Mouse (Mus musculus) heart, embryonic 11.5 days (tissue): ENCODE measurements around the gene Plk5. TPM values are rescaled to one million over a fixed set of nuclear protein-coding genes. Genes with fewer than 3 reads are reported as not detected.

Source experiments
- ATAC-seq: fragments of 200-750 bp; cut with Nextera tagmentation; replicated peaks from 2 replicates; pipeline ENCODE4 v1.8.0; 2017; ENCODE audit warnings: moderate library complexity; ENCODE audit not compliant: insufficient number of reproducible peaks, low FRiP score, low TSS enrichment
- H3K27ac ChIP-seq: fragments of 300-500 bp; sonication (generic); 2 replicates; pipeline ENCODE4 v1.5.1; 2014; ENCODE audit warnings: mild to moderate bottlenecking, low read depth, low read length
- H3K27me3 ChIP-seq: fragments of 300-500 bp; sonication (generic); 2 replicates; pipeline ENCODE4 v1.6.1; 2014; ENCODE audit warnings: mild to moderate bottlenecking, low read length, mixed read lengths; ENCODE audit not compliant: control insufficient read depth, insufficient read depth
- H3K36me3 ChIP-seq: fragments of 300-500 bp; sonication (generic); 2 replicates; pipeline ENCODE4 v1.6.1; 2014; ENCODE audit warnings: mild to moderate bottlenecking, low read length, moderate library complexity, mixed read lengths; ENCODE audit not compliant: control insufficient read depth, insufficient read depth
- H3K4me1 ChIP-seq: fragments of 300-500 bp; sonication (generic); 2 replicates; pipeline ENCODE4 v1.6.1; 2014; ENCODE audit warnings: low read length; ENCODE audit not compliant: control insufficient read depth, insufficient read depth
- H3K4me2 ChIP-seq: fragments of 300-500 bp; sonication (generic); 2 replicates; pipeline ENCODE4 v1.6.1; 2014; ENCODE audit warnings: mild to moderate bottlenecking, moderate library complexity
- H3K4me3 ChIP-seq: fragments of 300-500 bp; sonication (generic); 2 replicates; pipeline ENCODE4 v1.5.1; 2014; ENCODE audit warnings: low read depth, low read length
- H3K9ac ChIP-seq: fragments of 300-500 bp; sonication (generic); 2 replicates; pipeline ENCODE4 v1.6.1; 2014; ENCODE audit warnings: mild to moderate bottlenecking, low read depth, low read length, moderate library complexity
- H3K9me3 ChIP-seq: fragments of 300-500 bp; sonication (generic); replicated peaks from 2 replicates; pipeline ENCODE4 v1.6.1; 2016; ENCODE audit warnings: low read length; ENCODE audit not compliant: control insufficient read depth
- WGBS: fragments of 180-500 bp; shearing (Covaris S2); extraction: QIAGEN DNeasy Blood & Tissue Kit; methylation state at CpG from one replicate; pipeline ENCODE4 v1.1.7; 2014; ENCODE audit not compliant: insufficient replicate concordance; 5-methylcytosine and 5-hydroxymethylcytosine counted together
- polyA plus RNA-seq: library from polyadenylated mRNA; unstranded; fragments of >200 nt; fragmentation: Nextera tagmentation; extraction: Ambion mirVana; gene quantifications from 2 replicates; pipeline ENCODE4 v1.2.1, GENCODE M21; 2014

Plk5 gene
- polyA plus RNA-seq, 1 experiment from 2014 or later, result not detected

DNA sequence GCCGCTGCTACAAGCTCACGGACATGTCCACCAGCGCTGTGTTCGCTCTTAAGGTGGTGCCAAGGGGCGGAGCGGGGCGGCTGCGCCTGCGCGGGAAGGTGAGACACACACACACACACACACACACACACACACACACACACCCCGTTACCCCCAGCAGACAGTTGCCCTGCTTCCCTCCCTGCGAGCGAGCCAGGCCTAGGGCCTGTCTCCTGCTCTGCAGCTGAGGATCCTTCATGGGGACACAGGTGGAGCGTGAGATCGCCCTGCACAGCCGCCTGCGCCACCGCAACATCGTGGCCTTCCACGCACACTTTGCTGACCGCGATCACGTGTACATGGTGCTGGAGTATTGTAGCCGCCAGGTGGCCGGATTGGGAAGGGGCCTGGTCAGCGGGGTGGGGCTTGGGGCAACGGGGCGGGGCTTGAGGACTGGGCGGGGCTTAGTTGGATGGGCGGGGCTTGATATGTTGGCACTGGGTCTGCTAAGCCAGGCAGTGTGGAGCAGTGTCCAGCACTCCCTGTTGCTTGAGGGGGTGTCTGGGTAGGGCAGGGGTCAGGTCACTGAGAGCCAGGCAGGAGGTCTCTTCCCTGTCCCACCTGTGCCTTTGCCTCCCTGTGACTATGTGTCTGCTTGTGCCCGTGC, 1.9 kb downstream of the Plk5 start:
- H3K9ac ChIP-seq, result no peak overlapping the region
- H3K4me3 ChIP-seq, result no peak overlapping the region
- no peak for ATAC-seq
- 9% methylated on average over 25 of the region's 31 CpGs for WGBS
- H3K27me3 ChIP-seq, result peaks cover 77% of the 10 kb centered on the region
- peaks cover 9% of the 10 kb centered on the region for H3K4me1 ChIP-seq
- H3K36me3 ChIP-seq, result no peaks in the 10 kb centered on the region
- H3K27ac ChIP-seq, result no peak overlapping the region
- peak overlapping the region; percentile 4; the same call in 1 of the 2 replicates for H3K4me2 ChIP-seq
- H3K9me3 ChIP-seq, result no peaks in the 10 kb centered on the region

- 52% methylated on average over 6 of the region's 6 CpGs for WGBS
- H3K9ac ChIP-seq, result no peak overlapping the region
- no peaks in the 10 kb centered on the region for H3K9me3 ChIP-seq
- H3K4me2 ChIP-seq, result no peak overlapping the region
- no peak overlapping the region for H3K4me3 ChIP-seq
- H3K4me1 ChIP-seq, result no peaks in the 10 kb centered on the region
- H3K27me3 ChIP-seq, result peaks cover 44% of the 10 kb centered on the region
- H3K36me3 ChIP-seq, result no peaks in the 10 kb centered on the region
- H3K27ac ChIP-seq, result no peak overlapping the region
- no peak for ATAC-seq
Observed at GRCm38 (mm10) chr10:80363734-80364133, 7.5 kb downstream of the Plk5 start.

DNA sequence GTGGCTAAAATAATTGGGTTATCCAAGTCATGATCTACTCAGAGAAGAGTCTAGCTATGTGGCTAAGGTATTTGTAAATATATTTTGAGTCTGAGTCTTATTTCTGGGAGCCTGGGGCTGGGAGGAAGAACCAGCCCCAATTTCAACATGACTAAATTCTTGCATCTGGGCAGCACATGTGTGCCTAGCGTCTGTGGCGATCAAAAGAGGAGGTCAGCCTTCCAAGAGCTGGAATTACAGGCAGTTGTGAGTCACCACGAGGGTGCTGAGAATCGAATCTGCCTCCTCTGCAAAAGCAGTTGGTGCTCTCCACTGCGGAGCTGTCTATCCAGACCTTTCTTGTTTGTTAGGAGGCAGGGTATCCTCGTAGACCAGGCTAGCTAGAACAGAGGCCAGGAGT, 9.5 kb downstream of the Plk5 start:
- H3K36me3 ChIP-seq, result no peaks in the 10 kb centered on the region
- WGBS, result 65% methylated on average over 6 of the region's 6 CpGs
- H3K27me3 ChIP-seq, result peaks cover 24% of the 10 kb centered on the region
- no peak overlapping the region for H3K9ac ChIP-seq
- H3K4me2 ChIP-seq, result no peak overlapping the region
- H3K4me1 ChIP-seq, result no peaks in the 10 kb centered on the region
- no peaks in the 10 kb centered on the region for H3K9me3 ChIP-seq
- no peak overlapping the region for H3K4me3 ChIP-seq
- no peak for ATAC-seq
- no peak overlapping the region for H3K27ac ChIP-seq

- no peaks in the 10 kb centered on the region for H3K36me3 ChIP-seq
- H3K27ac ChIP-seq, result no peak overlapping the region
- no peaks in the 10 kb centered on the region for H3K9me3 ChIP-seq
- no peak overlapping the region for H3K4me3 ChIP-seq
- no peaks in the 10 kb centered on the region for H3K4me1 ChIP-seq
- peaks cover 25% of the 10 kb centered on the region for H3K27me3 ChIP-seq
- no peak overlapping the region for H3K9ac ChIP-seq
- ATAC-seq, result no peak
- 51% methylated on average over 5 of the region's 5 CpGs for WGBS
- H3K4me2 ChIP-seq, result no peak overlapping the region
Observed at GRCm38 (mm10) chr10:80367954-80368353, 11.7 kb downstream of the Plk5 start.

DNA sequence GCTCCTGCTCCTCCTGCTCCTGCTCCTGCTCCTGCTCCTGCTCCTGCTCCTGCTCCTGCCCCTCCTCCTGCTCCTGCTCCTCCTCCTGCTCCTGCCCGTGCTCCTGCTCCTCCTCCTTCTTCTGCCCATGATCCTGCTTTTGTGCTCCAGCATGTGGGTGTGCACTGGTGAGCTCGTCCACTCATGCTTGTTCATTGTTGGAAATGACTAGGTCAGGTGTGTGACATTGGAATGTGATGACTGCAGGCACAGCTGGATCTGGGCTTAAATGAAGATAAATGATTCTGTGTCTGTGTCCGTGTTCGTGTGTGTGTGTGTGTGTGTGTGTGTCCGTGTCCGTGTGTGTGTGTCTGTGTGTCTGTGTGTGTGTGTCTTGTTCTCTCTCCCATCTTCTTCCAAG, 12.1 kb downstream of the Plk5 start:
- no peaks in the 10 kb centered on the region for H3K4me1 ChIP-seq
- no peak overlapping the region for H3K27ac ChIP-seq
- WGBS, result 86% methylated on average over 6 of the region's 6 CpGs
- no peak overlapping the region for H3K4me2 ChIP-seq
- H3K9me3 ChIP-seq, result no peaks in the 10 kb centered on the region
- no peaks in the 10 kb centered on the region for H3K36me3 ChIP-seq
- no peak for ATAC-seq
- H3K9ac ChIP-seq, result no peak overlapping the region
- H3K27me3 ChIP-seq, result peaks cover 25% of the 10 kb centered on the region
- H3K4me3 ChIP-seq, result no peak overlapping the region

GRCm38 (mm10) chr10:80369995-80370747, 13.9 kb downstream of the Plk5 start:
- H3K36me3 ChIP-seq, result no peaks in the 10 kb centered on the region
- no peak overlapping the region for H3K9ac ChIP-seq
- no peak overlapping the region for H3K27ac ChIP-seq
- H3K27me3 ChIP-seq, result peaks cover 11% of the 10 kb centered on the region
- 74% methylated on average over 21 of the region's 21 CpGs for WGBS
- ATAC-seq, result no peak
- no peaks in the 10 kb centered on the region for H3K4me1 ChIP-seq
- H3K9me3 ChIP-seq, result no peaks in the 10 kb centered on the region
- H3K4me3 ChIP-seq, result no peak overlapping the region
- no peak overlapping the region for H3K4me2 ChIP-seq

DNA sequence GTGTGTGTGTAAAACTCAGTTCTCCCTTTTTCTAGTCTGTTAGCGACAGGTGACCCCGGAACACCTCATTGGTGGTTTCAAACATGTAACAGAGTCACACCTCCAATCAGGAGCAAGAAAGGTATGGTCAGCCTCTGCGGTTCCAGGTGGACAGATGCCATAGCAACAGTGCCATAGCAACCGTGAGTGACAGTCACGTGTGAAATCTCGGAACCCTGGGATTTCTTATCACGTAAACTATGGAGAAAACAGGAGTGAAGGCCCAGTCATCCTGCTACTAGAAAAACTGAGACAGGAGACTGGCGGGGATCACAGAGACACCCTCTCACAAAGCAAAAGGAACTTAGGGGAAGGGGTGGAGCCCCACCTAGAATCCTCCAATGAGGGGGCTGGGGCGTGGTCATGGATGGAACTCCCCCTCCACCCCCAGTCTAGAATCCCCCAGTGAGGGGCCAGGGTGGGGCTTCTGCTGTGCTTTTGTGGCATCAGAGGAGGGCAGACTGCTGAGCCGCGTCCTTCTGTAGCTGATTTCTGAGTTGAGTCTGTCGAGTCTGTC, 15.2 kb downstream of the Plk5 start:
- Histone ChIP-seq H3K27ac (no peak overlapping the region), H3K27me3 (peaks cover 11% of the 10 kb centered on the region), H3K9ac (no peak overlapping the region), H3K4me1 (no peaks in the 10 kb centered on the region), H3K4me3 (0 out of 2 replicates have a peak overlapping the region, but pooled peaks have one; percentile 16), H3K36me3 (no peaks in the 10 kb centered on the region), H3K9me3 (no peaks in the 10 kb centered on the region), H3K4me2 (peak overlapping the region; percentile 44)
- no peak for ATAC-seq
- WGBS, result 5% methylated on average over 12 of the region's 12 CpGs

DNA sequence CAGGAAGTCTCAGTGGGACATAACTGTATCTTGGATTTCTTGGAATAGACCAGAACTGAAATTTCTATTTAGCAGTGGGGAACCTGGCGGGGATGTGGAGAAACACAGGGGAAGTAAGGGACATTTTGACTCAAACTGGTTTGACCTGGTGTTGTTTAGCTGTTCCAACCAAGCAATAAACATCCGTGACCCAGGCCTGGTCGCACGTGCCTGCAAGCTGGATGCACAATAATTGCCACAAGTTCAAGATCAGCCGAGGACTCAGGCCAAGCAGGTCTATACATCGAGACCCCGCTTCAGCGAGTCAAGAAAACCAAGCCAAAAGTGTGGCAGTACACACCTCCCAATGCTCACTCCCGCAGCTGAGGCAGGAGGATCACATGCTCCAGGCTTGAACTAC, 15.7 kb downstream of the Plk5 start:
- Histone ChIP-seq H3K36me3 (no peaks in the 10 kb centered on the region), H3K27ac (no peak overlapping the region), H3K4me1 (no peaks in the 10 kb centered on the region), H3K9me3 (no peaks in the 10 kb centered on the region), H3K4me3 (no peak overlapping the region), H3K4me2 (peak overlapping the region; percentile 44), H3K9ac (no peak overlapping the region), H3K27me3 (peaks cover 11% of the 10 kb centered on the region)
- ATAC-seq, result no peak
- WGBS, result 49% methylated on average over 9 of the region's 9 CpGs
